Mouse (Mus musculus) brain, embryonic 14.5 days (tissue): Measurements from ENCODE around the gene Cyth4. TPM values are rescaled to one million over a fixed set of nuclear protein-coding genes. Genes with fewer than 3 reads are reported as not detected.
A peak's percentile ranks its signal among the peaks of the same experiment; 100 is the strongest.

Source experiments
- DNase-seq: peaks from one replicate; pipeline ENCODE4 v3.0.0-alpha.2; 2011; ENCODE audit warnings: low read depth
- CTCF ChIP-seq: fragments of 200-500 bp; IDR thresholded peaks from 2 replicates; pipeline ENCODE4 v1.5.1; 2012; ENCODE audit warnings: inconsistent platforms, mild to moderate bottlenecking, moderate library complexity, borderline replicate concordance; ENCODE audit not compliant: insufficient read depth, insufficient read length; ENCODE audit errors: extremely low read depth
- POLR2A ChIP-seq: fragments of 200-500 bp; IDR thresholded peaks from 2 replicates; pipeline ENCODE4 v1.6.1; 2012; ENCODE audit warnings: mild to moderate bottlenecking, inconsistent platforms, borderline replicate concordance; ENCODE audit not compliant: poor library complexity, insufficient read depth, insufficient read length, severe bottlenecking; ENCODE audit errors: extremely low read depth
- polyA plus RNA-seq: library from polyadenylated mRNA; depleted of rRNA; stranded (reverse); fragments of >200 nt; gene quantifications from 2 replicates; pipeline ENCODE4 v1.2.3, GENCODE M21; 2012

Gene Cyth4
- polyA plus RNA-seq, 1 experiment: 4.8 TPM

- TF ChIP-seq CTCF (no peak), POLR2A (no peak)
- DNase-seq: no peak
Observed at GRCm38 (mm10) chr15:78604255-78604654, 7.4 kb downstream of the Cyth4 start.

- TF ChIP-seq CTCF (no peak), POLR2A (no peak)
- DNase-seq: no peak
Observed at GRCm38 (mm10) chr15:78605371-78605791, 8.5 kb downstream of the Cyth4 start.

GRCm38 (mm10) chr15:78606059-78606458 lies 9.2 kb downstream of the Cyth4 start:
- DNase-seq: peak; percentile 71
- no peak for TF ChIP-seq POLR2A
- no peak for TF ChIP-seq CTCF

GRCm38 (mm10) chr15:78607463-78607862 lies 10.6 kb downstream of the Cyth4 start:
- DNase-seq: no peak
- TF ChIP-seq CTCF (no peak), POLR2A (no peak)

- no peak for TF ChIP-seq POLR2A
- TF ChIP-seq CTCF: no peak
- peak; percentile 85 for DNase-seq
Observed at GRCm38 (mm10) chr15:78610705-78611462, 14.0 kb downstream of the Cyth4 start.

- DNase-seq: no peak
- TF ChIP-seq POLR2A (no peak), CTCF (no peak)
Observed at GRCm38 (mm10) chr15:78614536-78614935, 17.7 kb downstream of the Cyth4 start.

GRCm38 (mm10) chr15:78616973-78617372 lies 20.1 kb downstream of the Cyth4 start:
- TF ChIP-seq POLR2A (no peak), CTCF (no peak)
- DNase-seq: no peak

GRCm38 (mm10) chr15:78623426-78623825 lies 26.6 kb downstream of the Cyth4 start:
- DNase-seq: peak; percentile 79
- TF ChIP-seq CTCF (peak; percentile 96), POLR2A (no peak)

GRCm38 (mm10) chr15:78624431-78624950 lies 27.6 kb downstream of the Cyth4 start:
- TF ChIP-seq CTCF (no peak), POLR2A (no peak)
- DNase-seq: peak; percentile 89

GRCm38 (mm10) chr15:78624961-78625360 lies 28.1 kb downstream of the Cyth4 start:
- DNase-seq: no peak
- TF ChIP-seq CTCF (no peak), POLR2A (no peak)

- no peak for DNase-seq
- no peak for TF ChIP-seq CTCF
Observed at GRCm38 (mm10) chr15:78626285-78626684, 29.4 kb downstream of the Cyth4 start.

GRCm38 (mm10) chr15:78632387-78632786 lies 35.5 kb downstream of the Cyth4 start:
- TF ChIP-seq POLR2A (no peak), CTCF (no peak)
- peak; percentile 60 for DNase-seq

- no peak for TF ChIP-seq CTCF
- no peak for TF ChIP-seq POLR2A
- peak; percentile 80 for DNase-seq
Observed at GRCm38 (mm10) chr15:78633413-78633812, 36.6 kb downstream of the Cyth4 start.
